Mouse (Mus musculus) cerebellum, postnatal 4 days (tissue): ENCODE measurements around the gene Spag17.
"Not testable (repeated sequence)": the region's sequence is repeated elsewhere in the genome, so short reads cannot be mapped to it uniquely, and the experiment has no call there.

Source experiments
- DNase-seq, 2 experiments: peaks; one replicate each; pipeline ENCODE4 v3.0.0; 2022; ENCODE audit warnings: low spot score in 2 of 2, mixed read lengths in 1 of 2

Gene Spag17

GRCm38 (mm10) chr3:99885187-99885811 lies at the start of gene Spag17:
TSS of gene Spag17 (plus strand) at chr3:99885406.
- no peak for DNase-seq

DNA sequence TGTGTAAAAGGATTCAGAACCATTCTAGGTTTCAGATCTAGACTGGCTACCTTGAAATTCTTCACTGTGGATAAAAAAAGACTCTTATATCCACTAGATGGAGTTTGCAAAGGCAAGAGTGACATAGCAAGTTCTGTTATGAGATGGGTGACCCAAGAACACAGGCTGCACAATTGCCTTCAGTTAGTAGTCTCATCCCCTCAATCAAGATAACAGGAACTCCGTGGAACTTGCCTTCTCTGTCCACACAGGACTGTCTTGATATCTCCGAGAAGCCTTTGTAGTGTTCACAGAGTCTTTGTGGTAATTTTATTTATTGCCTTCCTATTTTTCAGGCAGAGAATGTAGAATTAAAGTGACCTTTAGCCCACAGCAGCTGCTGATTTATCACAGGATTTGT lies 42.9 kb upstream of the Spag17 start:
- DNase-seq = no peak

GRCm38 (mm10) chr3:99842808-99843207 lies 42.4 kb upstream of the Spag17 start:
- DNase-seq = no peak

DNA sequence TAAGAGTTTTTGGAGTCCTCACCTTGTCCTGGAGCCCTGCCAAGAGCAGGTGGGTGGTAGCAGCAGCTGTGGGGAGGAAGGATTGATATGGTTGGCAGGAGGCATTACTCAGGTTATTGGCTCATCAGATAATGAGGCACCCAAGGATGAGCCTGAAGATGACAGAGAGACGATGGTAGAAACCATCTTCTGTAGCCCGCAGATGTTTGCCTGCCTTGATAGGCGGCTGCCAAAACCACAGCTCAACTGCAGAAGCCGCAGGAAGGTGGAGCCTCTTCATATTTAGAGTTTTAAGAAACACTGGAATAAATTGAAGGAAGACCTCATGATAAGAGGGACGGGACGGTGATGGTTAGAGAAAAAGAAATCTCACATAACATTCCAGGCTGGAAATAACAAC lies 42.0 kb upstream of the Spag17 start:
- DNase-seq = no peak

- DNase-seq = no peak
These were observed 34.3 kb upstream of the Spag17 start for GRCm38 (mm10) chr3:99850926-99851325.

GRCm38 (mm10) chr3:99854595-99854994 lies 30.6 kb upstream of the Spag17 start:
- no peak for DNase-seq

DNA sequence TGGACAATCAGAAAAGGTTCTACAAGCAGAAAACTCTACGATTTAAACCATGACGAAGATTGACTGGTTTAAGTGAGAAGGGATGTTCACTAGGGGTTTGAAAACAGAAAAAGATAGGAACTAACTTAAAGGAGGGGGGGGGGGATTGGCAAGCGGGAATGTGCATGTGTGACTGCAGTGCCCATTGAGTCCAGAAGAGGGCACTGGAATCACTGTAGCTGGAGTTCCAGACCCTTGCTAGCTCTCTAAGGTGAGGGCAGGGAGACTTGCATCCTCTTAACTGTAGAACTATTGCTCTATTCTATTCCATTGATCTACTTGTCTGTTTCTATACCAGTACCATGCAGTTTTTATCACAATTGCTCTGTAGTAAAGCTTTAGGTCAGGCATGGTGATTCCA lies 26.3 kb upstream of the Spag17 start:
- no peak for DNase-seq

GRCm38 (mm10) chr3:99864706-99865105 lies 20.5 kb upstream of the Spag17 start:
- DNase-seq = no peak

GRCm38 (mm10) chr3:99875137-99875536 lies 10.1 kb upstream of the Spag17 start:
- DNase-seq = no peak

- DNase-seq = no peak
These were observed 3.7 kb upstream of the Spag17 start for GRCm38 (mm10) chr3:99881498-99881897.

- DNase-seq = no peak
These were observed 1.1 kb upstream of the Spag17 start for GRCm38 (mm10) chr3:99883988-99884564.

DNA sequence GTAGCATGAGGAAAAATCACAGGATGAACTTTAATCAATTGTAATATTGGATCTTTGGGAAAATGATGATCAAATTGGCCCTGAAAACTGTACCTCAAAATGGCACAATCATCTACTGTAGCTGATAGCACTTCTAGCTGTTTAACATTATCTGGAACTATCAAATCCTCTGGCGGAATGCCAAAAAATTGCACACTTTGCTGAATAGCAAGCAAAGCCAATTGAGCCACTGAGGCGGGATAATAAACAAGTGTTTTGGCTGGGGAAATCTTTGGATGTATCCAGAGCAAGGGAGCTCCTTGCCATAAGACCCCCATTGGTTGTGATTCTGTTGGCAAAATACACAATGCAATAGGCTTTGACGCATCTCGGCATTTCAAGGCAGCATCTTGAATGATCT lies 9.5 kb downstream of the Spag17 start:
- not testable (repeated sequence) for DNase-seq

DNA sequence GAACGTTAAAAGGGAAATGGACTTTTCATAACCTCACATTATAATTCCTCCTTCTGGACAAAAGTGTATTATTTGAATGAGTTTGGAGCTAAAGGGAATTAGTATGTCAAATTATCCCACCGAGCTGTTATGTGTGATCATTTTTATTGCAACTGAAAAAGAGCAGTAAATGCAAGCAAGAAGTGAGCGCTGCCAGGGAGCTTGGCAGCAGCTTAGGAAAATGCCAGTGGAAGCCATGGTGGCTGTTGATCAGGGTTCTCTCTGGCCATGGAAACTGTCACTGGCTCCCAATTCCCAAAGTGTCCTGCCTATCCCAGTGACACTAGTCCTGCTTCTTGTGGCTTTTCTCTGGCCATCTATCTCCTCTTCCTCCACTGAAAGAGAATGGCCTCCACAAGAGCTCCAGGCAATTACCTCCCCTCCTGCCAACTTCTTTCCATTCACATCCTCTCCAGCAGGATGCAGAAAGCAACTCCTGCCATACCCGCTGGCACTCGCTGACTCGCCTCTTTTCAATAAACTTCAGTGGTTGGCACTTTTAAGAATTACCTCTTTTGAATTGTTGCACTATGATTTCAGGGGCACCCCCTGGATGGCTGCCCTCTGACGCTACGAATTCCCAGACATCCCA lies 28.7 kb downstream of the Spag17 start:
- DNase-seq = no peak

DNA sequence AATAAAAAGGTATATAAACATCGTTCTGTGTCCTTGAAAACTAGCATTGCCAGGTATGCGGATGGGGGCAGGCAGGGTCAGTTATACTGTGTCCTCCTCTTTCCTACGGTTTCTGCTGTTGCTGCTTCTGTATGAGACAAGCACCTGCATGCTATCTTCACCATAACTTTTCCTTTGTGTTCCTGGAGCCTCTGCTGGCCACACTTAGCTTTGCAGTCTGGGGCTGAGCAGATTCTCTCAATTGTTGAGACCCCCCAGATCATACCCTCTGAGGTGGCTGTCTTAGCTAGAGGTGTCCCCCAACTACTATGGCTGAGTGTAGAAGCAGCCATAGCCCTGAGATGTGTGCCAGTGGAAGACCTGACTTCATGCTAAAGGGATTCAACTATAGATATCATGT lies 37.7 kb downstream of the Spag17 start:
- no peak for DNase-seq

GRCm38 (mm10) chr3:99930920-99931620 lies 45.9 kb downstream of the Spag17 start:
- no peak for DNase-seq

DNA sequence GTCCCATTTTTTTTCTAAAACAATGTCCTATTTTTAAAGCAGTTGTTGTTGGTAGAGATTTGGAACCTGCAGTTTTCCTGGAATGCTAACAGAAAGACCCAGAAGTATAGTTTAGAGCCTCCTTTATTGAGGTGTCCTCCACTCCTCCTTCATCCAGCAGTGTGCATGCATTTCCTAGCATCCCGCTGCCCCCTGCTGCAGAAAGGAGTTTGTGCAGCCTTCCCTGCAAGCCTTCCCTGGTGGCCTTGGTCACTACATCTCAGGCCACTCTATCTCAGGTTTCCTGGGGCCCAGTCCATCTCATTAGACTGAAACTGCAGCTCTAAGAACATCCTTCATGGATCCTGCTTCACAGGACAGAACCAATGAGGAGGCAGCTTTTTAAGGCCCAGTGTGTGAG lies 51.0 kb downstream of the Spag17 start:
- peak in 1 of 2 experiments; percentile 30 for DNase-seq

DNA sequence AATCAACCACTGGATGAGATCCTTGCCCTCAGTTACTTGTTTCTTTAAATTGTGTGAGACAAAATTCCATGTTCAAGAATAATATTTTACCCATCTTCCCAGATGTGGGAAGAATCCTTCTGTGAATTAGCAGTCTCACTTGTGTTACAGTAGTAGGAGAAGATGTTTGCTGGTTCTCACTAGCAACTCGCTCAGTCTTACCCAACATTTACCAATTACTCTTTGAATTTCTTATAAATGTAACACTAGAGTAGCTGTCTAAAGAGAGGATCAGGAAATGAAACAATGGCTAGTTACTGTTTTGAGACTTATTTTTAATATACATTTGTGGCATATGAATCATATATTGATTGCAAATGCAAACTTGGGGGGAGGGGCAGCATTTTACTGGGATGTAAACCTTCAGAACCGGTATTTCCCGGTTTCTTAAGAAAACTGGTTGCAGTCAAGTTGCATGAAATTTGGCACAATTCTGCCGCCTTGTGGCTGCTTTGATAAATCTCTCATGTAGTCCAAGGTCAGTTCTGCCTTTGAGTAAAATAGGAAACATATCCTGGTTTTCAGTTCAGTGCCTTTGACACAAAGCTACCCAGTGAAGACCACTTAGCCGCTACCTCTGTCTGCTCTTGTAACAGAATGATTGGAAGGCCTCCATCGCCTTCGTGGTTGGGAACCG lies 53.5 kb downstream of the Spag17 start:
- DNase-seq = peak; percentile 53 to 65

DNA sequence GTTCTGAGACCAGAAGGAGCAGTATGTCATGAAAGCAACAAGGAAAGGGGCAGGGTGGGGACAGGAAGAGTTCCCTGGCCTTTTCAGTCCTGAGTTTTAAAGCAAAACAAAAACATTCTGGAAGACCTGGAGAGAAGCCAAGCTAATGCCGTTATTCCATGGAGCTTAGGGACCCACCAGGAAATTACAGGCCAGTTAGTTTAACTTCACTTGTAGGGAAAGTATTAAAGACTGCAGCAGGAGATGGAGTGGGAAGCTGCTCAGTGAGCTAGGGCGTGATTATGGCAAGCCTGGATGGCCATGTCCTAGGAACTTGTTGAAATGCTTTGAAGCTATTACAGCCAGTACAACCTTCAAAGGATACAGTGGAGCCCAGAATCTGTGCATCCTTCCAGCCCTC lies 60.0 kb downstream of the Spag17 start:
- DNase-seq = no peak

GRCm38 (mm10) chr3:99954039-99954602 lies 68.9 kb downstream of the Spag17 start:
- no peak for DNase-seq

DNA sequence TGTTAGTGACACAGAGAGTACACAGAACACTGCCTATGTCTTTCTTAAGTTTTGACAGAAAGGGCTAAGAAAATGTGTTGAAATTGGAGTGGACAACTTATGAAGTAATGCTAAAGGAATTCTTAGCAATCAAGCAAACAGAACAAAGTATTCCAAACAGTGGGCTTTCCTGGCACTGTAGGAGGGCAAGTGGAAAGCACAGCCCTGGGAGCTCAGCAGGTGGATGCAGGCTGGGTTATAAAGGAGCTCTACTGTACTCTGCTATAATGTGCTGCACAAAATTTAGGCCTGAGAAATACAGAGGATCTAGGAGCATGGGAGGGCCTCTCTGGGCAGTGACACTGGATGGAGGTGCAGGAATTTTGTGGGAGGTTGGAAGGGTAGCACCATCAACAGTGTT lies 71.3 kb downstream of the Spag17 start:
- no peak for DNase-seq

GRCm38 (mm10) chr3:99959805-99960485 lies 74.7 kb downstream of the Spag17 start:
- DNase-seq = no peak
